Mouse (Mus musculus) forebrain, embryonic 16.5 days (tissue): ENCODE measurements around the gene Usp28. TPM values are rescaled to one million over a fixed set of nuclear protein-coding genes. Genes with fewer than 3 reads are reported as not detected.
A peak's percentile ranks its signal among the peaks of the same experiment; 100 is the strongest.

Source experiments
- ATAC-seq: fragments of 200-750 bp; cut with Nextera tagmentation; 2 replicates; pipeline ENCODE4 v1.8.0; 2017; ENCODE audit warnings: mild to moderate bottlenecking, moderate library complexity
- H3K27ac ChIP-seq: fragments of 300-500 bp; sonication (generic); 2 replicates; pipeline ENCODE4 v1.5.1; 2014; ENCODE audit warnings: low read length, control low read depth
- H3K27me3 ChIP-seq: fragments of 300-500 bp; sonication (generic); replicated peaks from 2 replicates; pipeline ENCODE4 v1.6.1; 2014; ENCODE audit warnings: low read length; ENCODE audit not compliant: control insufficient read depth, insufficient read depth
- H3K36me3 ChIP-seq: fragments of 300-500 bp; sonication (generic); 2 replicates; pipeline ENCODE4 v1.6.1; 2014; ENCODE audit not compliant: control insufficient read depth, insufficient read depth
- H3K4me1 ChIP-seq: fragments of 300-500 bp; sonication (generic); replicated peaks from 2 replicates; pipeline ENCODE4 v1.6.1; 2014; ENCODE audit warnings: low read length; ENCODE audit not compliant: control insufficient read depth, insufficient read depth
- H3K4me2 ChIP-seq: fragments of 300-500 bp; sonication (generic); 2 replicates; pipeline ENCODE4 v1.6.1; 2014; ENCODE audit warnings: mild to moderate bottlenecking, low read length, control low read depth
- H3K4me3 ChIP-seq: fragments of 300-500 bp; sonication (generic); replicated peaks from 2 replicates; pipeline ENCODE4 v1.5.1; 2014; ENCODE audit warnings: mild to moderate bottlenecking, low read length, control low read depth
- H3K9ac ChIP-seq: fragments of 300-500 bp; sonication (generic); replicated peaks from 2 replicates; pipeline ENCODE4 v1.6.1; 2014; ENCODE audit warnings: low read depth, low read length, control low read depth
- H3K9me3 ChIP-seq: fragments of 300-500 bp; sonication (generic); 2 replicates; pipeline ENCODE4 v1.6.1; 2016; ENCODE audit warnings: low read length; ENCODE audit not compliant: control insufficient read depth
- WGBS: fragments of 180-500 bp; shearing (Covaris S2); extraction: QIAGEN DNeasy Blood & Tissue Kit; methylation state at CpG from one replicate; pipeline ENCODE4 v1.1.7; 2014; 5-methylcytosine and 5-hydroxymethylcytosine counted together
- polyA plus RNA-seq: library from polyadenylated mRNA; unstranded; fragments of >200 nt; fragmentation: Nextera tagmentation; extraction: Ambion mirVana; gene quantifications from 2 replicates; pipeline ENCODE4 v1.2.1, GENCODE M21; 2015

Usp28 gene
- polyA plus RNA-seq, 1 experiment from 2014 or later: 40.5 TPM

- under 1% methylated on average over 53 of the region's 53 CpGs for WGBS
Measured at GRCm38 (mm10) chr9:49055333-49056205, 70.4 kb downstream of the Usp28 start, which contains the start of gene Zw10. Gene Zw10, plus strand, starts transcription at chr9:49055613.

GRCm38 (mm10) chr9:49076847-49077246, 91.7 kb downstream of the Usp28 start:
- ATAC-seq: no peak
- Histone ChIP-seq H3K4me2 (no peak overlapping the region), H3K4me3 (no peak overlapping the region), H3K36me3 (peaks cover 24% of the 10 kb centered on the region), H3K27me3 (no peaks in the 10 kb centered on the region), H3K9ac (no peak overlapping the region), H3K27ac (no peak overlapping the region), H3K4me1 (no peaks in the 10 kb centered on the region), H3K9me3 (no peaks in the 10 kb centered on the region)
- WGBS: 94% methylated on average over 3 of the region's 3 CpGs

More at GRCm38 (mm10) chr9:49055333-49056205, 70.4 kb downstream of the Usp28 start, which contains the start of gene Zw10:
- H3K27me3 ChIP-seq: no peaks in the 10 kb centered on the region
- H3K27ac ChIP-seq: no peak within 1 kb of the TSS
- peak within 1 kb of the TSS; percentile 80 for H3K4me3 ChIP-seq
- ATAC-seq: peak; percentile 100
- H3K36me3 ChIP-seq: peaks cover 2% of the 10 kb centered on the region; the same call in 1 of the 2 replicates
- peak within 1 kb of the TSS; percentile 78 for H3K4me2 ChIP-seq
- peak within 1 kb of the TSS; percentile 88 for H3K9ac ChIP-seq
- no peaks in the 10 kb centered on the region for H3K9me3 ChIP-seq
- peaks cover 13% of the 10 kb centered on the region for H3K4me1 ChIP-seq

- Histone ChIP-seq H3K9me3 (no peaks in the 10 kb centered on the region), H3K36me3 (peaks cover 8% of the 10 kb centered on the region), H3K4me3 (no peak within 1 kb of the TSS), H3K4me1 (no peaks in the 10 kb centered on the region), H3K4me2 (no peak within 1 kb of the TSS), H3K9ac (no peak within 1 kb of the TSS), H3K27me3 (no peaks in the 10 kb centered on the region), H3K27ac (no peak within 1 kb of the TSS)
- 63% methylated on average over 5 of the region's 5 CpGs for WGBS
- no peak for ATAC-seq
Measured at GRCm38 (mm10) chr9:49081107-49081506, 95.9 kb downstream of the Usp28 start, which contains the start of gene Tmprss5. Gene Tmprss5, plus strand, starts transcription at chr9:49081260.

GRCm38 (mm10) chr9:49081561-49081960, 96.4 kb downstream of the Usp28 start:
- Histone ChIP-seq H3K27ac (no peak overlapping the region), H3K9ac (no peak overlapping the region), H3K27me3 (no peaks in the 10 kb centered on the region), H3K4me1 (no peaks in the 10 kb centered on the region), H3K9me3 (no peaks in the 10 kb centered on the region), H3K4me3 (no peak overlapping the region), H3K4me2 (no peak overlapping the region), H3K36me3 (peaks cover 8% of the 10 kb centered on the region)
- 5% methylated on average over 4 of the region's 4 CpGs for WGBS
- ATAC-seq: no peak

- no peak for ATAC-seq
- Histone ChIP-seq H3K36me3 (no peaks in the 10 kb centered on the region), H3K4me2 (no peak overlapping the region), H3K27ac (no peak overlapping the region), H3K9ac (no peak overlapping the region), H3K27me3 (no peaks in the 10 kb centered on the region), H3K9me3 (no peaks in the 10 kb centered on the region), H3K4me1 (no peaks in the 10 kb centered on the region; the same call in 1 of the 2 replicates), H3K4me3 (no peak overlapping the region)
- 4% methylated on average over 11 of the region's 11 CpGs for WGBS
Measured at GRCm38 (mm10) chr9:49087317-49087716, 102.1 kb downstream of the Usp28 start.

Other genes starting within 250 kb of the Usp28 start
- gene Zbtb16, start 149.2 kb upstream of the Usp28 start, polyA plus RNA-seq: 5.1 and 6.1 TPM in 2 replicates
- 5.9 and 6.1 TPM in 2 replicates for gene Htr3a, start 74.3 kb upstream of the Usp28 start, polyA plus RNA-seq
- gene Htr3b, start 20.4 kb upstream of the Usp28 start, polyA plus RNA-seq: not detected in 2 replicates
- 31.0 and 32.2 TPM in 2 replicates for gene Zw10, start 70.2 kb downstream of the Usp28 start, polyA plus RNA-seq
- gene Tmprss5, start 95.9 kb downstream of the Usp28 start, polyA plus RNA-seq: 0.98 and 1.8 TPM in 2 replicates